Mouse (Mus musculus): ENCODE results near the gene Selenoi. TPM values are rescaled to one million over a fixed set of nuclear protein-coding genes. Genes with fewer than 3 reads are reported as not detected.

Selenoi gene
- 22.9 and 24.9 TPM in 2 replicates for polyA plus RNA-seq (2014; fragmentation: Nextera tagmentation; extraction: Ambion mirVana)

DNA sequence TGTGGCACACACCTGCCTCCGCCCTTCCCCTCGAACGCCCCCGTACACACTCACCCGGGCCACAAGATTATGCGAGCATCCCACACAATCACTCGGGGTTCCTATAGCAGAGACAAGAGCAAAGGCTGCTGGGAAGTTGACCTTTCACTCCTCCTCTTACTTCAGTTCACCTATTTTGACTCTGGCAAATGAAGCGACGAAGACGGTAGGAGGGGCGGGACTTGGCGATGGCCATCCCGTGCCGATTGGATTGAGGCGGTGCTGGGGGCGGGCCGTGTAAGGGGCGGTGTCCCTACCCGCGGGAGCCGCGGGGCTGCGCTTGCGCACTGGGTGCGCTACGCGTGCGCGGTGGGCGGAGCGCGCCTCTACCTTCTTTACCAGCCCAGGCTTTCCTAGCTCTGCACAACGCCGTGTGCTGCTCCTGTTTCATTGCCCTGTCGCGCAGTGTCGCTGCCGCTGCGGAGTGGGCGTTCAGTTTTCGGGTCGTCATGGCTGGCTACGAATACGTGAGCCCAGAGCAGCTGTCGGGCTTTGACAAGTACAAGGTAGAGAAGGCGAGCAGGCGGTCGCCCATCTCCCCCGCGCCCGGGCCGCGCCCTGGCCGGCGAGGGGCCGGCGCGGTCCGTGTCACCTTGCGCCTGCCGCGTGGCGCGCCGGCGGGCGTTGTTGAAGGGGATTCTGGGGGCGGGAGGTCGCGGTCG lies at the start of gene Selenoi:
Selenoi (plus strand) TSS at position 311 of the 701 bp plus-strand sequence.
- Histone ChIP-seq H3K4me2 (peak within 1 kb of the TSS; percentile 69), H3K27me3 (ENCODE audit: control insufficient read depth, insufficient read depth, low read length) (no peaks in the 10 kb centered on the region), H3K9me3 (replicated peaks; ENCODE audit: control insufficient read depth, low read length) (no peaks in the 10 kb centered on the region), H3K4me3 (ENCODE audit: low read depth, low read length) (peak within 1 kb of the TSS; percentile 71), H3K9ac (ENCODE audit: low read depth, low read length) (peak within 1 kb of the TSS; percentile 80), H3K27ac (ENCODE audit: low read depth, low read length) (peak within 1 kb of the TSS; percentile 87), H3K36me3 (ENCODE audit: control insufficient read depth, insufficient read depth, low read length) (no peaks in the 10 kb centered on the region), H3K4me1 (ENCODE audit: control insufficient read depth, insufficient read depth, low read length) (peaks cover 13% of the 10 kb centered on the region; the same call in 1 of the 2 replicates)
- 3% methylated on average over 63 of the region's 71 CpGs for WGBS (ENCODE audit: insufficient replicate concordance)
- peak; percentile 100 for ATAC-seq (replicated peaks; ENCODE audit: insufficient number of reproducible peaks, low FRiP score, low TSS enrichment)

DNA sequence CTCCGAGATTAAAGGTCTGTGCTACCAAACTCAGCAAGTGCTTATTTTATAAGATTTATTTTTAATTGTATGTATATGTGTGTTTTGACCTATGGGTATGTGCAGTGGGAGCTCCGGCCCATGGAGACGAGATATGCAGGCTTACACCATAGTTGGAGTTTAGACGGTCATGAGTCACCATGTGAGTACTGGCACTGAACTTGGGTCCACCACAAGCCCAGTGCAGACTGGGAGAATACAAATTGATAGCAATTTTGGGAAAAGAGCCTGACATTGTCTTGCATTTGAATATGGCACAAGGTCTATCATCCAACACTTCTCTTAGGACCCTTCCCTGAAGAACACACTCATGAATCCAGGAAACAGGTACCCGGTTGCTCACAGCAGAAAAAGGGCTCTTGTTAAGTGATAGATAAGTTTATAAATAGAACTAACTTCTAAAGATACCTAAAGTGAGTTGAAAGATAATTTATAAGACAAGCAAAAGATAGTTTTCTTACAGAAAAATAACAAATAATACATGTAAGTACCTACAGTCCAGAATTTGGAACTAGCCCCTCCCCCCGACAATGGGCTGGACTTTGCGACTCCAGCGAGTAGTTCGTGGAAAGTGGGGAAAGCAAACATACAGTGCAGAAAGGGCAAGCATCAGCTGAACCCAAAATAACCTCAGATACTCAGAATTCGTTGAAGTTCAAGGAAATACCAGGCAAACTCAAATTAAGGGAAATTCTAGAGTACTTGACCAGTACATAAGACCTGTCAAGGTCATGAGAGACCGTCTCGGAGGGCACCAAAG lies 44.5 kb upstream of the Selenoi start:
- H3K9ac ChIP-seq (ENCODE audit: low read depth, low read length) = no peak overlapping the region
- H3K36me3 ChIP-seq (ENCODE audit: control insufficient read depth, insufficient read depth, low read length) = peaks cover 12% of the 10 kb centered on the region; the same call in 1 of the 2 replicates
- no peak overlapping the region for H3K27ac ChIP-seq (ENCODE audit: low read depth, low read length)
- ATAC-seq (replicated peaks; ENCODE audit: insufficient number of reproducible peaks, low FRiP score, low TSS enrichment) = no peak
- H3K4me2 ChIP-seq = no peak overlapping the region
- H3K4me1 ChIP-seq (ENCODE audit: control insufficient read depth, insufficient read depth, low read length) = no peaks in the 10 kb centered on the region
- H3K9me3 ChIP-seq (replicated peaks; ENCODE audit: control insufficient read depth, low read length) = no peaks in the 10 kb centered on the region
- H3K4me3 ChIP-seq (ENCODE audit: low read depth, low read length) = no peak overlapping the region
- no peaks in the 10 kb centered on the region for H3K27me3 ChIP-seq (ENCODE audit: control insufficient read depth, insufficient read depth, low read length)
- WGBS (ENCODE audit: insufficient replicate concordance) = 89% methylated on average over 12 of the region's 12 CpGs

DNA sequence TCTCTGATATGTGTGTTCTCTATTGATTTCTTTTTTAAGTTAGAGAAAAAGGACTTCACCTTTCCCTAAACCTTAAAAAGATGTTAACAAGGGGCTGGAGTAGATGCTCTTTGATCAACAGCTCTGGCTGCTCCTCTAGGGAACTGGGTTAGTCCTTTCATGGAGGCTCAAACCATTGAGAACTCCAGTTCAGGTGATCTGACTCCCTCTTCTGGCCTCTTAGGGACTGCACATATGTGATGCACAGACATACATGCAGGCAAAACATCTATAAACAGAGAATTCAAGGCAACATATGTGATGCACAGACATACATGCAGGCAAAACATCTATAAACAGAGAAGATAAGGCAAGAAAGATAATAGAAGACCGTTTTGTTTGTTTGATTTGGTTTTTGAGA lies 39.9 kb upstream of the Selenoi start:
- no peaks in the 10 kb centered on the region for H3K27me3 ChIP-seq (ENCODE audit: control insufficient read depth, insufficient read depth, low read length)
- H3K4me3 ChIP-seq (ENCODE audit: low read depth, low read length) = no peak overlapping the region
- H3K9me3 ChIP-seq (replicated peaks; ENCODE audit: control insufficient read depth, low read length) = no peaks in the 10 kb centered on the region
- H3K4me2 ChIP-seq = no peak overlapping the region
- no peaks in the 10 kb centered on the region; the same call in 1 of the 2 replicates for H3K4me1 ChIP-seq (ENCODE audit: control insufficient read depth, insufficient read depth, low read length)
- WGBS (ENCODE audit: insufficient replicate concordance) = 68% methylated on average over 1 of the region's 1 CpGs
- ATAC-seq (replicated peaks; ENCODE audit: insufficient number of reproducible peaks, low FRiP score, low TSS enrichment) = no peak
- no peak overlapping the region for H3K27ac ChIP-seq (ENCODE audit: low read depth, low read length)
- 0 out of 2 replicates have a peak, but pooled peaks cover 2% of the 10 kb centered on the region for H3K36me3 ChIP-seq (ENCODE audit: control insufficient read depth, insufficient read depth, low read length)
- H3K9ac ChIP-seq (ENCODE audit: low read depth, low read length) = no peak overlapping the region

DNA sequence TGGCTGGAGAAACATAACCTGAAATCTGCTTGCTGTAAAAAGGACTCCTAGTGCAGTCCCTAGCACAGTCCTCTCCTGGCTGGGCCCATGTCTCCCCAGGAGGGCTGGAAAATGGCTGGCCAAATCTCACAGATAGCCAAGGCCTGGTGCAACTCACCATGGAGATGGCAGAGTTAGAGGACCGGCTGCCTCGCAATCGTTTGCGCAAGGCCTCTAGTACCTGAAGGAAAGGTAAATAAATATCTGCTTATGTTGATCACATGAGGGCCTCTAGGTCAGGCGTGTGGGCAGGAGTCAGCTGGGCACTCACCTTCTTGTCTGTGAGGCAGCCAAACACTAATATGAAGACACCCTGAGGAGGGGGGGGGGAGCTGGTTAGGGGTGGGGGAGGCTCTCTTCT lies 37.0 kb upstream of the Selenoi start:
- Histone ChIP-seq H3K4me1 (ENCODE audit: control insufficient read depth, insufficient read depth, low read length) (peaks cover 4% of the 10 kb centered on the region; the same call in 1 of the 2 replicates), H3K27me3 (ENCODE audit: control insufficient read depth, insufficient read depth, low read length) (no peaks in the 10 kb centered on the region), H3K9me3 (replicated peaks; ENCODE audit: control insufficient read depth, low read length) (no peaks in the 10 kb centered on the region), H3K27ac (ENCODE audit: low read depth, low read length) (no peak overlapping the region), H3K9ac (ENCODE audit: low read depth, low read length) (no peak overlapping the region), H3K4me3 (ENCODE audit: low read depth, low read length) (no peak overlapping the region), H3K4me2 (no peak overlapping the region), H3K36me3 (ENCODE audit: control insufficient read depth, insufficient read depth, low read length) (no peaks in the 10 kb centered on the region)
- ATAC-seq (replicated peaks; ENCODE audit: insufficient number of reproducible peaks, low FRiP score, low TSS enrichment) = no peak
- 86% methylated on average over 5 of the region's 5 CpGs for WGBS (ENCODE audit: insufficient replicate concordance)

DNA sequence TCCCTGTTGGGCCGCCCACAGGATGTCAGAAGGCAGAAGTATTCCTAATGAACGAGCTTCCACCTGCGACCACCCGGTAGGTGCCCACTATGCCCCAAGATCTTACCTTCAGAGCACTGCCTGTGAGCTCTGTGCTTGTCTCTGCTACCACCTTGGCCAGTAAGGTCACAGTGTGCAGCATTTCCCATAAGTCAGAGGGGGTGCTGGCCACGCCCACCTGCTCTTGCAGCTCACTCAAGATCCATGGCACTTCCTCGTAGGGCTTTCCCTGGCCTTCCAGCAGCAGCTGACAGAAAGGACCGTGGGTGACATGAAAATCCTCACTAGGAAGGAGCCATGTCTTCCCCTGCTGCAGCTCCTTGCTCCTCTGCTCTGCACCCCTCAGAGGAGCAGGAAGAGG lies 34.1 kb upstream of the Selenoi start:
- Histone ChIP-seq H3K9me3 (replicated peaks; ENCODE audit: control insufficient read depth, low read length) (no peaks in the 10 kb centered on the region), H3K9ac (ENCODE audit: low read depth, low read length) (no peak overlapping the region), H3K4me2 (no peak overlapping the region), H3K36me3 (ENCODE audit: control insufficient read depth, insufficient read depth, low read length) (no peaks in the 10 kb centered on the region), H3K4me3 (ENCODE audit: low read depth, low read length) (no peak overlapping the region), H3K27ac (ENCODE audit: low read depth, low read length) (no peak overlapping the region), H3K27me3 (ENCODE audit: control insufficient read depth, insufficient read depth, low read length) (no peaks in the 10 kb centered on the region), H3K4me1 (ENCODE audit: control insufficient read depth, insufficient read depth, low read length) (peaks cover 4% of the 10 kb centered on the region; the same call in 1 of the 2 replicates)
- 66% methylated on average over 7 of the region's 7 CpGs for WGBS (ENCODE audit: insufficient replicate concordance)
- ATAC-seq (replicated peaks; ENCODE audit: insufficient number of reproducible peaks, low FRiP score, low TSS enrichment) = no peak

DNA sequence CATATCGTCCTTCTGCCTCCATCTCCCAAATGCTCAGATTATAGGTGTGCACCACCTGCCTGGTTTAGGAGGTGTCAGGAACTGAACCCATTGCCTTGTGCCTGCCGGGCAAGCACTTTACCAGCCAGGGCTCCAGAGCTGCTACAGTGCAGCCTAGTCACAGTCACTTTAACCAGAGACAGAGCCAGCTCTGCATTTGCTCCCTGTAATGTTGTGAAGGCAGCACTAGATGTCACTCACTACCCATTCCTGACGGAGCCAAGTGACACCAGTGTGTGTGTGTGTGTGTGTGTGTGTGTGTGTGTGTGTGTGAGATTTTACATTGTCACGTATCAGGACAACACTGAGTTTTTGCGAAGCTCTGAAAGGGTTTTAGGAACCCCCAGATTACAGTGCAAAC lies 30.9 kb upstream of the Selenoi start:
- ATAC-seq (replicated peaks; ENCODE audit: insufficient number of reproducible peaks, low FRiP score, low TSS enrichment) = no peak
- Histone ChIP-seq H3K27me3 (ENCODE audit: control insufficient read depth, insufficient read depth, low read length) (no peaks in the 10 kb centered on the region), H3K27ac (ENCODE audit: low read depth, low read length) (no peak overlapping the region), H3K4me3 (ENCODE audit: low read depth, low read length) (no peak overlapping the region), H3K9me3 (replicated peaks; ENCODE audit: control insufficient read depth, low read length) (no peaks in the 10 kb centered on the region), H3K36me3 (ENCODE audit: control insufficient read depth, insufficient read depth, low read length) (no peaks in the 10 kb centered on the region), H3K4me2 (no peak overlapping the region), H3K4me1 (ENCODE audit: control insufficient read depth, insufficient read depth, low read length) (peaks cover 4% of the 10 kb centered on the region; the same call in 1 of the 2 replicates), H3K9ac (ENCODE audit: low read depth, low read length) (no peak overlapping the region)
- WGBS (ENCODE audit: insufficient replicate concordance) = 36% methylated on average over 5 of the region's 5 CpGs

DNA sequence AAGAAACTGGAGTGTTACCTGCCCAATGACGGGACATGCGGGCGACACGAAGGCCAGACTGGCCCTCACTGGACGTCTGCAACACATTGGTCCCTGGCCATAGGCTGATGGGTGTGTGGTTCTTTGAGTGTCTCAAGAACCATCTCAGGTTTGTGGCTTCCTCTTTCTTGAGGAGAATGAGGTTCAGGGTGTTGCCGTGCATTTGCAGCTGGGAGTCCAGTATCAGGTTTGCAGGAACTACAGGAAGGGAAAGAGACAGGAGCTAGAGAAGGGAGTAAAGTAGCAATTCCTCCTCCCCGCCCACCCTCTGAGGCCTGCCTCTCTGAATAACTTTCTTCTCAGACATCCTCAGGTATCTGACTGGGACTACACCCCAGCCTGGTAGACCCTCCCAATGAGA lies 30.2 kb upstream of the Selenoi start:
- Histone ChIP-seq H3K4me3 (ENCODE audit: low read depth, low read length) (no peak overlapping the region), H3K9me3 (replicated peaks; ENCODE audit: control insufficient read depth, low read length) (no peaks in the 10 kb centered on the region), H3K9ac (ENCODE audit: low read depth, low read length) (no peak overlapping the region), H3K27me3 (ENCODE audit: control insufficient read depth, insufficient read depth, low read length) (no peaks in the 10 kb centered on the region), H3K4me2 (no peak overlapping the region), H3K27ac (ENCODE audit: low read depth, low read length) (no peak overlapping the region), H3K4me1 (ENCODE audit: control insufficient read depth, insufficient read depth, low read length) (peaks cover 4% of the 10 kb centered on the region; the same call in 1 of the 2 replicates), H3K36me3 (ENCODE audit: control insufficient read depth, insufficient read depth, low read length) (no peaks in the 10 kb centered on the region)
- WGBS (ENCODE audit: insufficient replicate concordance) = 82% methylated on average over 7 of the region's 7 CpGs
- ATAC-seq (replicated peaks; ENCODE audit: insufficient number of reproducible peaks, low FRiP score, low TSS enrichment) = no peak

DNA sequence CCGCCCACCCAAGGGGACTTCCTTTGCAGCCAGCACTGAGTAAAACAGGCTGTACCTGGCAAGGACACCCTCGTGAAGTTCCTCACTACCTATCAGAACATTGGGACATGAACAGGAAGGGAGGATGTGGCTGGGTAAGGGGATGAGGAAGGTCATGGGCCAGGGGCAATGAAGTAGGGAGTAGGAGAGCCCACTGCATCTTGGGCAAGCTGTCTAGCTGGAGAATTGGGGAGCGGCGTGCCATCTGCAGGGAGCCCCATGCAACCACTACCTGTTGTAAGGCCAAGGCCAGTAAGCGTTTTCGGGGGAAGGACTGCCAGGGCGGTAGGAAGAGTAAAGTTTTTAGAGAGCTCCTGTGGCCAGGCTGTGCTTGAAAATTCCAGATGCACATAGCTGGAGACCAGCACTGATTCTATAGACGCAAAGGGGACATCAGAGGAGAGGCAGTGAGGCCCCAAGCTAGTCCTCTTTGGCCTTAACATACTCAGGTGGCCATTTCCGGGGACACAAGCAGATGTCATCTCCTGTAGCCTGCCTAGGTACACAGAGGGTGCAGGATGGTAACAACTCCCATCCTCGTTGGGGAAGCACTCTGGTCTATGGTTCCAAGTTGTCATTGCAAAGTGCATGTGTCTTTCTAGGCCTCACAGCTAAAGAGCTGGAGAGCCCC lies 29.0 kb upstream of the Selenoi start:
- H3K4me1 ChIP-seq (ENCODE audit: control insufficient read depth, insufficient read depth, low read length) = peaks cover under 1% of the 10 kb centered on the region; the same call in 1 of the 2 replicates
- H3K27ac ChIP-seq (ENCODE audit: low read depth, low read length) = no peak overlapping the region
- no peak overlapping the region for H3K9ac ChIP-seq (ENCODE audit: low read depth, low read length)
- no peak overlapping the region for H3K4me3 ChIP-seq (ENCODE audit: low read depth, low read length)
- H3K27me3 ChIP-seq (ENCODE audit: control insufficient read depth, insufficient read depth, low read length) = no peaks in the 10 kb centered on the region
- WGBS (ENCODE audit: insufficient replicate concordance) = 71% methylated on average over 10 of the region's 10 CpGs
- H3K9me3 ChIP-seq (replicated peaks; ENCODE audit: control insufficient read depth, low read length) = no peaks in the 10 kb centered on the region
- ATAC-seq (replicated peaks; ENCODE audit: insufficient number of reproducible peaks, low FRiP score, low TSS enrichment) = no peak
- H3K4me2 ChIP-seq = no peak overlapping the region
- H3K36me3 ChIP-seq (ENCODE audit: control insufficient read depth, insufficient read depth, low read length) = no peaks in the 10 kb centered on the region
